Mouse (Mus musculus) embryo, embryonic 10 days (tissue): ENCODE results near the gene Nhlrc4.

ENCODE experiments used
- DNase-seq: peaks from one replicate; pipeline ENCODE4 v3.0.0-alpha.2; 2015; ENCODE audit warnings: low spot score

The Nhlrc4 gene

GRCm38 (mm10) chr17:25958771-25959494, 14.2 kb upstream of the Nhlrc4 start:
- no peak for DNase-seq

- DNase-seq, result no peak
Observed at GRCm38 (mm10) chr17:25957586-25958051, 12.9 kb upstream of the Nhlrc4 start.

- no peak for DNase-seq
Observed at GRCm38 (mm10) chr17:25956631-25957030, 11.9 kb upstream of the Nhlrc4 start.

- no peak for DNase-seq
Observed at GRCm38 (mm10) chr17:25956201-25956600, 11.4 kb upstream of the Nhlrc4 start.

GRCm38 (mm10) chr17:25955736-25956135, 11.0 kb upstream of the Nhlrc4 start:
- DNase-seq, result no peak

GRCm38 (mm10) chr17:25954671-25955070, 9.9 kb upstream of the Nhlrc4 start:
- DNase-seq, result no peak

GRCm38 (mm10) chr17:25953161-25953560, 8.4 kb upstream of the Nhlrc4 start:
- no peak for DNase-seq

GRCm38 (mm10) chr17:25951803-25952623, 7.3 kb upstream of the Nhlrc4 start, which contains the start of gene A930017K11Rik:
TSS of gene A930017K11Rik (minus strand) at chr17:25952565.
- peak; percentile 56 for DNase-seq

GRCm38 (mm10) chr17:25951225-25951802, 6.6 kb upstream of the Nhlrc4 start:
- DNase-seq, result no peak

- DNase-seq, result no peak
Observed at GRCm38 (mm10) chr17:25950706-25951105, 5.9 kb upstream of the Nhlrc4 start.

GRCm38 (mm10) chr17:25949981-25950380, 5.2 kb upstream of the Nhlrc4 start:
- DNase-seq, result no peak

GRCm38 (mm10) chr17:25948051-25948450, 3.3 kb upstream of the Nhlrc4 start:
- no peak for DNase-seq

GRCm38 (mm10) chr17:25947576-25947975, 2.8 kb upstream of the Nhlrc4 start:
- DNase-seq, result no peak

- DNase-seq, result no peak
Observed at GRCm38 (mm10) chr17:25946891-25947290, 2.1 kb upstream of the Nhlrc4 start.

- no peak for DNase-seq
Observed at GRCm38 (mm10) chr17:25946349-25946748, 1.6 kb upstream of the Nhlrc4 start.

GRCm38 (mm10) chr17:25945517-25946155, 875 bp upstream of the Nhlrc4 start:
- no peak for DNase-seq

GRCm38 (mm10) chr17:25943769-25944168, 992 bp downstream of the Nhlrc4 start:
- DNase-seq, result no peak

GRCm38 (mm10) chr17:25943221-25943620, 1.5 kb downstream of the Nhlrc4 start:
- DNase-seq, result no peak

- peak; percentile 25 for DNase-seq
Observed at GRCm38 (mm10) chr17:25942597-25943151, 2.1 kb downstream of the Nhlrc4 start.

- DNase-seq, result peak; percentile 84
Observed at GRCm38 (mm10) chr17:25941511-25942241, 3.1 kb downstream of the Nhlrc4 start.

GRCm38 (mm10) chr17:25934526-25934925, 10.2 kb downstream of the Nhlrc4 start:
- no peak for DNase-seq
